Mouse (Mus musculus) embryo, embryonic 11.5 days (tissue): ENCODE results near the gene Pip4k2a.

Experiments
- DNase-seq: peaks from one replicate; pipeline ENCODE4 v3.0.0-alpha.2; 2012; ENCODE audit warnings: low read depth, low spot score

The Pip4k2a gene

DNA sequence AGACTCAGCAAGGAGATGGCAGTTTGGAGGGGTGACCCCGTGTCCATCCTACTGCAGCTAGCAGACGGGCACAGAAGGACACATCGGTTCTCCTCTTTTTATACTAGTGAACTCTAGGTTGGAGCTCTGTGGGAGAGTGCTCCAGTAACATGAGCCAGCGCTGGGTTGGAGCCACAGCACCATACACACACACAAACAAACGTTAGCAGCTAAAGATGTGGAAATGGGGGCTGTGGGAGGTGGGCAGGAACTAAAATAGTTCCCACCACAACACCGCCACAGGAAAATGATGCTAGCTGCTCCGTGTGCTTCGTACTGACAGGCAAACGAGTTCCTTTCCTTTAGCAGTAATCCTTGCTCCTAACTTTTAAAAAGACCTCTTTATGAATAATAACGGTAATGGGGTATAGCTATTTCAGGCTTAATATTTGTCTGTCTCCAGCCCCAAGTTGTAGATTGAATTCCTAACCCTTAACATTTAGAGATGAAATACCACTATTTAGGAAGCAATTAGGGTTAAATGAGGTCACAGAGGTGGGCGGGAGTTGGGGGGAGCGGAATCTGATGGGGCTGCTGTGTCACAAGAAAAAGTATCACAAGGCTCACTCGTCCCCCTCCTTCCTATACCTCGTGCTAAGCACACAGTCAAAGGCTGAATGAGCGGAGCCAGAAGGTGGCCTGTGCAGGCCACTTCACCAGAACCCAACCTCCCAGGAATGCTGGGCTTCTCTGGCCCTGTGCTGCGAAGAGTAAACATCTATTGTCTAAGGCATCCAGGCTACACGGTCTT, 73.9 kb downstream of the Pip4k2a start:
- no peak for DNase-seq

DNA sequence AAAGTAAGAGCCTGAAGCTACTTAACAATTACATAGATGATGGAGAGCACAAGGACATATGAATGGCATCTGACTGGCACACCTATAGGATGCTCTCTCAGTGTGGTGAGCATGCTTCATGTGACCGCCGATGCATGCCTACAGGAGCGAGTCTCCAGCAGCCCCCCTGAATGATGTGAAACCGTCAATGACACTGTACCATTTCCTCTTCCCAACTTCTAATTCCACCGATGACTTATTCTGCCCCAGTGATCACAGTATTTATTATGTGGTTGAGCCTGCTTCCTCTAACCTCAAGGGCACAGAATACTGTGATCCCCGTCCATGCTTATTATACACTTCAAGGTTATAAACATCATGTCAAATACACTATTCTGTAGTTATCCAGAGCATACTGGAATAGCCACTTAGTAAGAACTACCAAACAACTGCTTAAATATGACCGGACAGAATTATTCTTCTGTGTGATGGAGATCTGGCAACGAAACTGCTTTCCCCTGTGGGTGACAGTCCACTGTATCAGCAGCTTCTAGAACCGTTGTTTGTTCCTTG, 74.8 kb downstream of the Pip4k2a start:
- no peak for DNase-seq

DNA sequence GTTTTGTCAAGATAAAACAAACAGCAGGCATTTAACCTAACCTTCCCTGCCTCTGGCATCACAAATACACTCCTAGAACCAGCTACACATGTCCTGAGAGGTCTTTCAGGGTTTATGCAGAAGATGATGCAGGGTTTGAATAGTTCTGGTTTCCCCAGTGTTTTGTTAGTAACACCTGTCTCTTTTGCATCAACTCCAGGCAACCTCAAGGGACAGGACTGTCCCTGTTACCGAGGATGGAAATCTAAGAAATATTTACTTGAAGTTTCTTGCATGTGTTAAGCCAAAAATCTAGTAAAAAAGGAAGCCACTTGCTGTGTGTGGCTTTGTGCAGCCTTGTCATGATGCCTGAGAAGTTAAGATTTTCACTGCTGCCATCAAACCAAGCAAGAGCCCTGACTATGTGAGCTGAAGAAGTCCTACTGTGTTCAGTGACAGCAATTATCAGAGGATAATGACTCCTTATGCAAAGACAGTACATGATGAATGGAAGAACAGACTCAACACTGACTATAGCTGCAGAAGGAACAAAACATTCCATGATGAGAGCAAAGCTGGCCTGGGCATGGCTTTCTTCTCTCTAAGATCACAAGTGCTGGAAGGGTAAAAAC, 76.3 kb downstream of the Pip4k2a start:
- no peak for DNase-seq

DNA sequence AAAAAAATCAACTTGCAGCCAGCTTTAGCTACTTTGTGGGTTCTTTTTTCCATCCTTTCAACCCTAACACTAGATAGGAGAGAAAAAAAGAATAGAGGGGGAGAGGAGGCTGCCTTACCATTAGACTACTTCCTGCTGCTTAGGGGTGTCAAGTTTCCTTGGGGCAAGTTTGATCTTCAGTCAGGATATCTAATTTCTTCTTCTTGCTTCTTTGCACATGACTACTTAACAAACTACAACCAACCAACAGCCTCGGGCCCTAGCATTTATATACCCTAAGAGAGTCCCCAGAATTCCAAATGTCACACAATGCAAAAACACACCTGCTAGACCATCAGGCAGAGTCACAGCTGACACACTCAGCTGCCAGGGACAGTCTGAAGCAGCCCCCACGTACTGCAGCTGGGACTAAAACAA, 77.5 kb downstream of the Pip4k2a start:
- DNase-seq: no peak

DNA sequence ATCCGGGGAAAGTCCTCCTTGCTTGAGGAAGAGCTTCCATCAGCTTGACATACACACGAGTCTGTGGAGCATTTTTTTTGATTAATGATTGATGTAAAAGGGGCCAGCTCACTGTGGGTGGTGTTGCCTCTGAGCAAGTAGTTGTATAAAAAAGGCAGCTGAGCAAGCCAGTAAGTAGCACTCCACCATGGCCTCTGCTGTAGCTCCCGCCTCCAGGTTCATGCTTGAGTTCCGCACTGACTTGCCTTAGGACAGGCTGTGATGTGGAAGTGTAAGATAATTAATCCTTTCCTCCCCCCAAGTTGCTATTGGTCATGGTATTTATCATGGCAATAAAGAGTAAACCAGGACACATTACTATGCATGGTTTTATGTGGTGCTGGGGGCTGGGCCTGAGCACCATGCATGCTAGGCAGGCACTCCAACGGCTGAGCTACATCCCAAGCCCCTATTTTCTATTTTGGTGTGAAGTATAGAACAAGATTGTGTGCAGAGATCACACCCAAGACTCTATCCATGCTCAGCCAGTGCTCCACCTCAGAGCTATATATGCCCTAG, 78.0 kb downstream of the Pip4k2a start:
- DNase-seq: no peak

DNA sequence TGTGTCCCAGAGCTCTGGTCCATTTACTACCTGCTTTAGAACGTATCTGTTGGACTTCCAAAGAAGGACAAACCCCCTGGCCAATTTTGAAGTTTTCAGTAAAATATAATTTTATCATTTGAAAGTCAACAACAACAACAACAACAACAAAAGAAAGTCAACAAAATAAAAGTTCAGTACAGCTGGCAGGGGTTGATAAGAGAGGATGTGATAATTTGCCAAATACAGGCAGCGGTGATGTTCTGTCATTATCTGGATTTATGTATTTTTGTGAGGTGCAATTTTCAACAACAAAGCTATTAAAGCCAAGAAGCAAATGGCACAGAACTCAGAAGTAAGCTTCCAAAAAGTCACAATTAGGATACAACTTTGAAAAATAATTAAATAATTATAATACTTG, 80.1 kb downstream of the Pip4k2a start:
- DNase-seq: no peak

DNA sequence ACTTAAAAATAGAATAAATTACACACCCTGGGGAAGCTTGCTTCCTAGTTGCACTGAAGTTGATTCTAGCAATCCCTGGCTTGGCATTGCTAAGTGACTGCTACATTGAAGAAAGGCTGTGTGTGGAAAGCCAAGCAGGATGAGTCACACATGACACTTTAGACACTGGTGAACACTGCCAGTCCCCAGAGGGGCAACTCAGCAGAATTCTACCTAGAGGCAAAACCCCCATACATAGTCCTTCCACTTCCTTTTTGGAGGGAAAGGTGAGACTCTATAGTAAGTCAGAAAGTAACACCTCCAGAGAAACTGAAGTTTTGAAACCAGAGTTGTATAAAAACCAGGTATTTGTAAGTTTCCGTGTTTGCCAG, 80.6 kb downstream of the Pip4k2a start:
- no peak for DNase-seq

DNA sequence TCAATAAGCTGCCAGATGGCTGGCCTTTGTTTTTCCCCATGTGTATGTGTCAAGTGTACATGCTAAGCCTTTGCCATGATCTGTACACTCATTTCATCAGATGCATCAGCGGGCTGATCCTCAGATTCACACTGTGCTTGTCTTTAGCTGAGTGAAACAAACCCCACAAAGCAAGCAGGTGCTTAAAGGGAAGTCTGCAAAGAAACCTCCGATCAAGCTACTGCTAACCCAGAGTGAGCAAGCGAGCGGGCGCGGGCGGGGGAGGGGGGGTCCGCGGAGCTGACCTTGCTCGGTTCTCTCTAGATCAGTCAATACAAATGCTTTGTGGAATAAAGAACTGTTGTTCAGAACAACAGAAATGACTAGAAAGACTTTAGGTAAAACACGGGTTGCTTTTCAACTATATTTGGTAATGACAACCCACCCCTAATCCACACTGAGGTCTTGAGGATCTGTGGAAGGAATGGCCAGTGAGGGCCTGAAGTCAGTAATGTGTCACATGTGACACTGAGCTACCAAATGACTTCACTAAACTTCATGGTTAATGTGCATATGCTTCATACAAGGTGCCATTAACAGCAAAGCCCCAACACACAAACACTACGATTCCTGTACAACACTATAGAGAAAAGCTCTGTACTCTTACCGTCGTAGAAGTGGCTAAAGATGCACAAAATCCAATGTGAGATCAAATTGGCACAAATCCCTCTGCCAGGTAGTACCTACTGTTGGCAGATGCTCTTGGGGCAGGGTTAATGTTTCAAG, 81.1 kb downstream of the Pip4k2a start:
- no peak for DNase-seq

DNA sequence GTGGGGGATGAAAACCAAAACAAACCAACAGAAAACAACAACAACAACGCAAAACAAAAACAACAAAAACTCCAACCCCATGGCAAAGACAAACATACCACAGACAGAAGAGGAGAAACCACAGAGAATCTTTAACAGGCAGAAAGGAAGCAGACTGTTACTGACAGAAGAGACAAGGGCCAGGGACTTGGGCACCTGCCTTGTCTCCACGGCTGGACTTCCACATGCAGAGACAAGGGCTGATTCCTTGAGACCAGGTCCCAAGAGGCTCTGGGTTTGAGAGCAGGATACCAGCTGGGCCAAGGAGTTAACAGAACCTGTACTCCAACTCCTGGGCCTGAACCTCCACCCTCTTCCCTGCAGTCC, 81.9 kb downstream of the Pip4k2a start:
- no peak for DNase-seq

DNA sequence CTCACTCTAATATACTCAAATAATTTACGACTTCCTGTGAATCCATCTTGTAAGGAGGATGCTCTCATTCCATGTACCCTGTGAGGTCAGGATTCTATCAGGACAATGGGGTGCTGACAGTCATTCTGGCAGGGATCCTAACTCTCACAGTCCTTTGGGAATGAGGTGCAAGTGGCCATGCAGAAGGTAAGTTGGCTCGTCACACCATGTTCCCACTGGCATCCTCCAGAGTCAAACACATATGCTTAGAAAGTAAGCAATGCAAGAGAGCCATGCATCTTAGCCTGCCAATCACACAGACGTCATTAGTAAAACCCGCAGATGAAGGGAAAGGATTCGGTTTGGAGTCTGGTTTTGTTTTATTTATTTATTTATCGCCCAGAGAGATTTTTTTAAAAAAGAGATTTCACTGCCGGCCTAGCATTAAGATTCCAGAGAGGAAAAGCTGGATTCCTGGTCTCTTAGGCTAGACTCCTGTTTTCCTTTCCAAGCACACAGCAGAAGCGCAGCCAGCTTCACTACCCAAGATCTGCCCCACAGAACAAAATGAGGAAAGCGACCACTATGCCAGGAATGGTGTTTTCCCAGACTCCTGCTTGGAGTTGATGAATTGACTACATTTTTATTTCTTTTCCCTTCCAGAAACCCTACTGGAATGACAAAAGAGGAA, 82.4 kb downstream of the Pip4k2a start:
- DNase-seq: no peak

DNA sequence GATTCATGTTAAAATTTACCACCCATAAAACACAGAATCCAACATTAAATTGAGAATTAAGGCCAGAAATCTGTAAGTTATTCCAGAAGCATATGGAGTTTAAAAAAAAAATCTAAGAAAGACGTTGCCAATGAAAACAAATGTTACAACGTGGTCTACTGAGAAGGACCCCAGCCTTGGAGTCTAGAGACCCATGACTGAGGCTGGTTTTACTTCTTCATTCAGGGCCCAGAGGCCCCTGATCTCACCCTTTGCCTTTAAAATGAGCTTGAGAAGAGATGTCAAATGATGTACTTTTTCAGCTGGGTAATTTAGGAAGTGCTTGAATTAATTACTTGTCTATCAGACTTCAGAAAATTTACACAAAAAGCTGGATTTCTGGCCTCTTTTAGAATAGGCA, 83.2 kb downstream of the Pip4k2a start:
- no peak for DNase-seq

DNA sequence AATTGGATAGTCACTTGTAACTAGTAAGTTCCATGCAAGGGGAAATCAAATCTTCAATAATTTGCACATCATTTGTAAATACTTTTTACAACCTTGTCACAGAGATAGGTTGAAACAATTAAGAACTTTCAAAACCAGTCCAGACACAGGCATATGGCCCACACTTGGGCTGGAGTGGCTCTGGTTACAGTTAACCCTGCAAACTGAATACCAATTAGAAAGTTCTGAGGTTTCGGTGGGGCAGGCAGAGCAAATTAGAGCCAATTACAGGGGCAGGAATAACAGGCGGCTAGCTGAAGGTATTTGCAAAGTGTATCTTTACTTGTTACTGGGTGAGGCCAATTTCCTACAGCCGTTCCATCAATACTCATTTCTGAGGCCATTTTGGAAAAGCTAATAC, 84.3 kb downstream of the Pip4k2a start:
- DNase-seq: no peak

DNA sequence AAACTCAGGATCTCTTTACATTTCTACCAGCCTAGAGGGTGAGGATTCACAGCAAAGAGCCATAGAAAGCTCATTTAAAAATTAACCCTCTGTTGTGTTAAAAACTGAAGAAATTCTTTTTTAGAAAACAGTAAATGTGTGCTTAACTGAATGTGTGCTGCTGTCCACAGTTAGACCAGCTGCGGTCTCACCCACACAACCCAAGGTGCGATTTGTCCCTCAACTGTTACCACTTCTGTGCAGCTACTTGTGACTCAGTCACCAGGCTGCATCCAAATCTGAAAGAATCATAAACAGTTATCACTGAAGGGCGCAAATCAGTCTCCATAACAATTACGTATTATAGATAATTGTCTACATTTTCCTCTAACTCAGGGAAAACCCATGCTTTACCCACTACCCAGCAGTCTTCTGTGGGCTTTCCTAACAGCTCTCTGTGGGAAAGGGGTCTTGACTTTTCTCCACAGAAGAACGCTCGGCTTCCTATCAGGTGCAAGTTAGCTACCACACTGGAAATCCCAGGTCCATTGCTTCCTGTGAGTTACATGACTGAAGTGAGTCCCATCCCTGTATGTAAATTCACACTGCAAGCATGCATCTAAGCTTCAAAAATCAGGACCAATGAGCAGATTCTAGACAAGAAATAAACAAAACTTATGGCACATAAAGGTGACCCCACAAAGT, 86.5 kb downstream of the Pip4k2a start:
- no peak for DNase-seq

DNA sequence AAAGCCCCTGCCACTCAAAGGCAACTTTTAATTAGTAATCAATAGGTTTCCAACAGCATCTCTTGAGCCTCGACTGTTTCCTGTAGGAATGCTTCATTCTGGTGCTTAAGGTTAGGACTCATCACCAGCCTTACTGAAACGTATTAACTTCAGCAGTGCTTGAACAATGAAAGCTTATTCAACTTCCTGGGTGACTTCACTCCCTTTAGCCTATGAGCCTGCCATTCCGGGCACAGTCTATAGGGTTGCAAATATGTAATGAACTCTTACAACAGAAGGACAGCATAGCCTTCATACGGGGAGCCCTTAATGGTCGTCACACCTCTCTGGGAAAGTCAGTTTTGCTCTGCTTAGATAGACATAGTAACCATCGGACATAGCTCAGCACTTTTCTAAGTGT, 87.7 kb downstream of the Pip4k2a start:
- DNase-seq: no peak

DNA sequence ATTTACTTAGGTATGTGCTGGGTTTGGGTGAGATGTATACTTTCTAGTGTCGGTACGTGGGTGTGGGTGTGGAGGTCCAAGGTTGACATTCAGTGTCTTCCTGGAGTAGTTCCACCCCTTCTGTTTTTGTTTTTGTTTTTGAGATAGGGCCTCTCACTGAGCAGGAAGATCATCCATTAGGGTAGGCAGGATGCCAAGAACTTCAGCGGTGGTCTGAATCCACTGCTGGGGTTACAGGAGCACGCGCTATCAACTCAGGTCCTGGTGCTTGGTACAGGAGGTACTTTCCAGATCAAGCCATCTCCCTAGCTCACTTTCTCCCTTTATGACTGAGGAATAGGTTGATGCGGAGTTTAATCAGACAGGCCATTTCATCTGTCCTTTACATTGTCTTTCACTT, 88.2 kb downstream of the Pip4k2a start:
- no peak for DNase-seq

DNA sequence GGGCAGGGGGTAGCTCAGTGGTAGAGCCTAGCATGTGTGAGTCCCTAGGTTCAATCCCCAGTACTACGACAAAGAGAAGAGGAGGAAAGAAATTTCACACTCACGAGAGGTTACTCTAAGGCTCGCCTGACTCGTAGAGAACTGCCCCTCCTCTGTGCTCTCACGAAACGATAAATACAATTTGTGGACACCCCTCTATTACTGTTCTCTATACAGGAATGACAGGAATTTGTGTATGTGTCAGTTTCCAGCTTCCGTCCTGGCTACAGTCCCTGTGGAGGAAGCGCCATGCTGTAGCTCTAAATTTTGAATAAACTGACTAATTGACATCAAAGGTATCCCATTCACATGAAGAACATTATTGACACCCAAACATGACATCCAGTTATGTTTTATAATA, 90.7 kb downstream of the Pip4k2a start:
- no peak for DNase-seq

DNA sequence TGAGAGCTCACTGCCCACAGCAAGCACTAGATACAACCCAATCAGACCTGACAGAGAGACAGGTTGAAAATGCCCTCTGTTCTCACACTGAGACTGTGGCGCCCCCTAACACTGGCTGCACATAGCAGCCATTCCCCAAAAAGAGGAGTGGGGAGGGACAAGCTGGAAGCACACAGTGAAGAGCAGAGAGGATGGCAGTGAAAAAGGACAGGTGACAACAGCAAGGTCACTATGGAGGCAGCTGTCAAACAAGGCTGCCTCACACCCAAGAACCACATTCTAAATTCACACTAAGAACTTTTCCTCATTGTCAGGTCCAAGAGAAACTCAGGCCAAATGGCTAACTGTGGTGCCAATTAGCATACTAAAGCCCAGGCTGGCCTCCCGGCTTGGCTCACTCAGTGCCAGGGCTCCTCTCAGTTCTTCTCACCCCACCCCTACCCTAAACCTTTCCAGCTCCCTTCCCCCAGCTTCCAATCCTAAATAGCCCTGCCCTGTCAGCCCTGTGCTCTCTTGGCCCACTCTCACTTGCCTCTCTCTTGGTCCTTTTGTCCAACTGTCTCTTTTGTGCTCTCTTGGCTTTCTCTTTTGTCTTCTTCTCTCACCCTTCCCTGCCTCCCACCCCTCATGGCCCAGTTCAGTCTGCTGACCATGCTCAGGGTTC, 91.4 kb downstream of the Pip4k2a start:
- no peak for DNase-seq

DNA sequence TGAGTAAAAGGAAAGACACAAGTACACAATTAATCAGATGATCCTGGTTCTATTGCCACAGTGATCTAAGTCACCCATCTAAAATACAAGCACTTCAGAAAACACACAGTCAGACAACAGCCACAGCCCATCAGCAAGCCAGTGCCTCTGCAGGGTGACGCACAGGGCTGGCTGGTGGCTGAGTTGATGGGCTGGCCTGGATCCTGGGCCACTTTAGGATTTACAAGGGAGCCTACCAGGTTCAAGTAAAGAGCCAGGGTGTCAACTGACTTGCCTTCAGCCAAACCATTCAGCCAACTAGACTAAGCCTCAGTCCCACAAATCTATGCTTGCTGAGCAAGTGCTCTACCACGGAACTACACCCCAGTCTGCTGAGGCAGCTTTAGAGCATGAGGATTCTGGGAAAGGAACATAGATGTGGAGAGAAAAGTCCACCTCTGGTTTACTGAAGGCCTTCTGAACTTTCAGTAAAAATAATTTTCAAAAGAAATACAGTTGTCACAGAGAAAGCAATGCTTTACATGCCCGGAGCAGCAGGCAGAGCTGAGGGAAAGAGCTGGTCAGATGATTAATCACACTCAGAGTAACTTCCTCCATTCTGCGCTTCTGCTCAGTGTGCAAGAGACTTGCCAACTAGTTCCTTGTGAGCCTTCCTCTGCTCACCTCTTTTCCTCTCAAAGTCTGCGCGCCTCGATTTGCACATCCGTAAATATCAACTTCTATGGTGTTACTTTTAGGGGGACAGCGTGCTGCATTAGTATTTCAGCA, 94.4 kb downstream of the Pip4k2a start:
- DNase-seq: no peak

DNA sequence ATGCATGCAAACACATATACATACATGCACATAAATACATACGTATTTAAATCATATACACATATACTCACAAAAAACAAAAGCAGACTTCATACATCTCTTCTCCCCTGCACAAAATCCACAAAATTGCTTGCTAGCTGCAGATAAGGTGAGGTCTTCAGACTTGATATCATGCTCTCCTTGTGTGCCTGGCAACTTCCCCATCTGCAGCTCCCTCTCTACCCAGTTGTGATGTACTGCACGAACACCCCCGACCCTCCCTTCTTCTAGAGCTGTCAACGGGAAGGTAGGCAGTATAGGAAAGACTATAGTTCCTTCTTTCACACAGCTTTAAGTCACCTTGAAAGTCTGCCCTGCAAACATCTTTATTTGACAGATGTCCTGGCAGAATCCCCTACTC, 96.8 kb downstream of the Pip4k2a start:
- DNase-seq: no peak

DNA sequence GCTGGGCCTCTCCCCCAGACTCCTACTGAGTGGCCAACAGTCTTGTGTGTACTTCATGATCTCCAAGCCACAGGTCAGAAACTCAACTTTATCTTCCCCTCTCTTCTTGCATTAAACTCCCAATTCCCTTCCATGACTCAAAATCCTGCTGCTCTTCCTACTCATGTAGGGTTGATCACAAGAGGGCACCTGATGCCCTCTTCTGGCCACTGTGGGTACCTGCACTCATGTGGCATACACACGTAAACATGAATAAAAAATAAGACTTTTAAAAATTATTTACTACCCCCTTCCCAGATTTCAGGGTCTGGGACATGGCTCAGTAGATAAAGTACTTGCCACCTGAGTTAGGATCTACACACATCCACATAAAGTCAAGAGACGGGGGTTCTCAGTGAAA, 97.3 kb downstream of the Pip4k2a start:
- DNase-seq: no peak
